22 mouse cellular contexts compared by ENCODE assay signal in the genomic region with DNA sequence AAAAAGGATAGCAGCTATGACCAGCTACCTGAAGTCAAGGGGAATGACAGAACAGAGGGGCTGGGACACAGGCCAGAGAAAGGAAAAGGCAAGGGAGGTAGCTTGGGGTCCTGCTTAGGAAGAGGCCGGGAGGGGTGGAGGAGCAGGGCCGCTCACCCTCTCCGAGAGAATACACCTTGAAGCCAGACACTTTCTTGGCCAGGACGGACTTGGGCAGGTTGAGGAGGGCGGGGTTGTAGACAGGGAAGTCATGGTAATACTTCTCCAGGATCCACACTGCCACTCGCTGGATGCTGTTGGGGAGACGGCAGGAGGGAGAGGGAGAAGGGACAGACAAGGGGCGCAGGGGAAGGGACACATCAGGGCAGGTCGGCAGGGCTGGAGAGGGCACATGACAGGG. TPM values are rescaled to one million over a fixed set of nuclear protein-coding genes. Genes with fewer than 3 reads are reported as not detected.
"Had no signal": no experiment of that assay in that cellular context is flagged by ENCODE, and none has a peak within 500 bp of the region (broad histone marks: within the 10 kb centered on the region; RNA-seq: fewer than 3 reads in every experiment).

No protein-coding gene starts in this region.

- H3K9ac ChIP-seq: lung, embryonic 14.5 days; midbrain, embryonic 12.5 days; neural tube, embryonic 13.5 days; neural tube, embryonic 15.5 days had no signal

- ATAC-seq: midbrain, embryonic 16.5 days had no signal

- H3K27me3 ChIP-seq: midbrain, embryonic 12.5 days; neural tube, embryonic 13.5 days; neural tube, embryonic 15.5 days had no signal

- H3K4me3 ChIP-seq: midbrain, embryonic 10.5 days; midbrain, embryonic 12.5 days; myocyte; neural tube, embryonic 13.5 days; neural tube, embryonic 15.5 days had no signal

- H3K4me2 ChIP-seq: lung, embryonic 14.5 days; midbrain, embryonic 12.5 days; neural tube, embryonic 13.5 days; neural tube, embryonic 15.5 days had no signal

- H3K9me3 ChIP-seq: midbrain, embryonic 10.5 days; midbrain, embryonic 12.5 days; neural tube, embryonic 13.5 days; neural tube, embryonic 15.5 days had no signal

- H3K27ac ChIP-seq: midbrain, embryonic 10.5 days; midbrain, embryonic 12.5 days; neural tube, embryonic 13.5 days; neural tube, embryonic 15.5 days had no signal

- DNase-seq: lung, adult 18-20 months; lung, embryonic 14.5 days; lung, postnatal 10 days; lung, postnatal 4 days; midbrain, embryonic 14.5 days; retina, postnatal 1 day; right cerebral cortex, adult 18-20 months; right cerebral cortex, postnatal 25 days; right cerebral cortex, postnatal 4 days; spleen, adult 18-20 months; thymus, adult 18-20 months; thymus, postnatal 14 days had no signal

RNA-seq across cellular contexts. Expression of a gene that starts 49.0 kb away (rescaled TPM):
- polyA plus RNA-seq: liver, embryonic 16.5 days; lung, embryonic 14.5 days; lung, embryonic 16.5 days; stomach, embryonic 14.5 days; stomach, embryonic 16.5 days had no signal
